Mouse (Mus musculus) v-Abl transformed pro-B cells (cell line): ENCODE data around the gene Gm28048.

Experiments
- in situ Hi-C, 2 experiments: fragments of 400-800 bp; cut with MboI; formaldehyde crosslinking; loops; one replicate each; pipeline ENCODE4 v1.15.1; 2025; ENCODE audit not compliant: unreplicated experiment in 2 of 2

Gm28048 gene

GRCm38 (mm10) chr11:22853477-22854157, 128.3 kb downstream of the Gm28048 start:
- in situ Hi-C loops, result loop anchor here in 1 of 2 experiments (25.0 kb wide), 1 partner anchor 409 kb away; the partner anchor contains the start of gene Xpo1

- in situ Hi-C loops, result loop anchor here in 1 of 2 experiments (25.0 kb wide), 1 partner anchor 410 kb away; the partner anchor contains the start of gene Xpo1
Observed at GRCm38 (mm10) chr11:22852510-22852909, 129.4 kb downstream of the Gm28048 start.

GRCm38 (mm10) chr11:22851416-22851815, 130.5 kb downstream of the Gm28048 start:
- in situ Hi-C loops, result loop anchor here in 1 of 2 experiments (25.0 kb wide), 1 partner anchor 411 kb away; the partner anchor contains the start of gene Xpo1

GRCm38 (mm10) chr11:22850077-22850476, 131.8 kb downstream of the Gm28048 start:
- in situ Hi-C loops, result loop anchor here in 1 of 2 experiments (25.0 kb wide), 1 partner anchor 412 kb away; the partner anchor contains the start of gene Xpo1

- in situ Hi-C loops, result loop anchor here in 1 of 2 experiments (25.0 kb wide), 1 partner anchor 414 kb away; the partner anchor contains the start of gene Xpo1
Observed at GRCm38 (mm10) chr11:22848649-22849195, 133.2 kb downstream of the Gm28048 start.

- in situ Hi-C loops, result loop anchor here in 1 of 2 experiments (25.0 kb wide), 1 partner anchor 414 kb away; the partner anchor contains the start of gene Xpo1
Observed at GRCm38 (mm10) chr11:22847732-22848648, 133.9 kb downstream of the Gm28048 start.

GRCm38 (mm10) chr11:22846960-22847731, 134.7 kb downstream of the Gm28048 start:
- in situ Hi-C loops, result loop anchor here in 1 of 2 experiments (25.0 kb wide), 1 partner anchor 415 kb away; the partner anchor contains the start of gene Xpo1

GRCm38 (mm10) chr11:22846093-22846835, 135.6 kb downstream of the Gm28048 start:
- in situ Hi-C loops, result loop anchor here in 1 of 2 experiments (25.0 kb wide), 1 partner anchor 416 kb away; the partner anchor contains the start of gene Xpo1

- in situ Hi-C loops, result loop anchor here in 1 of 2 experiments (25.0 kb wide), 1 partner anchor 417 kb away; the partner anchor contains the start of gene Xpo1
Observed at GRCm38 (mm10) chr11:22844754-22845718, 136.9 kb downstream of the Gm28048 start.

- in situ Hi-C loops, result loop anchor here in 1 of 2 experiments (25.0 kb wide), 1 partner anchor 423 kb away; the partner anchor contains the start of gene Xpo1
Observed at GRCm38 (mm10) chr11:22839456-22839855, 142.4 kb downstream of the Gm28048 start.

GRCm38 (mm10) chr11:22838361-22838760, 143.5 kb downstream of the Gm28048 start:
- in situ Hi-C loops, result loop anchor here in 1 of 2 experiments (25.0 kb wide), 1 partner anchor 424 kb away; the partner anchor contains the start of gene Xpo1

GRCm38 (mm10) chr11:22836269-22836668, 145.6 kb downstream of the Gm28048 start:
- in situ Hi-C loops, result loop anchor here in 1 of 2 experiments (25.0 kb wide), 1 partner anchor 426 kb away; the partner anchor contains the start of gene Xpo1

GRCm38 (mm10) chr11:22832600-22832999, 149.3 kb downstream of the Gm28048 start:
- in situ Hi-C loops, result loop anchor here in 1 of 2 experiments (25.0 kb wide), 1 partner anchor 430 kb away; the partner anchor contains the start of gene Xpo1

GRCm38 (mm10) chr11:22831916-22832315, 150.0 kb downstream of the Gm28048 start:
- in situ Hi-C loops, result loop anchor here in 1 of 2 experiments (25.0 kb wide), 1 partner anchor 430 kb away; the partner anchor contains the start of gene Xpo1

GRCm38 (mm10) chr11:22830684-22831083, 151.2 kb downstream of the Gm28048 start:
- in situ Hi-C loops, result loop anchor here in 1 of 2 experiments (25.0 kb wide), 1 partner anchor 432 kb away; the partner anchor contains the start of gene Xpo1

GRCm38 (mm10) chr11:22830179-22830611, 151.7 kb downstream of the Gm28048 start:
- in situ Hi-C loops, result loop anchor here in 1 of 2 experiments (25.0 kb wide), 1 partner anchor 432 kb away; the partner anchor contains the start of gene Xpo1
